Mouse (Mus musculus): ENCODE data around the gene Rassf5.

- TF ChIP-seq CTCF (IDR thresholded peaks at IDR 0.05; ENCODE audit: low read depth), result no peak
- no peak for TF ChIP-seq EP300 (optimal IDR thresholded peaks at IDR 0.05)
Measured at GRCm38 (mm10) chr1:131263905-131264304, 18.8 kb upstream of the Rassf5 start.
